Mouse (Mus musculus) liver, embryonic 15.5 days (tissue): ENCODE measurements around the gene Atp5e. TPM values are rescaled to one million over a fixed set of nuclear protein-coding genes. Genes with fewer than 3 reads are reported as not detected.

Experiments used
- ATAC-seq: fragments of 200-750 bp; cut with Nextera tagmentation; 2 replicates; pipeline ENCODE4 v1.8.0; 2017; ENCODE audit warnings: moderate number of reproducible peaks, mild to moderate bottlenecking, moderate library complexity; ENCODE audit not compliant: insufficient read depth
- H3K27ac ChIP-seq: fragments of 300-500 bp; sonication (generic); replicated peaks from 2 replicates; pipeline ENCODE4 v1.5.1; 2015; ENCODE audit warnings: mild to moderate bottlenecking, inconsistent platforms
- H3K27me3 ChIP-seq: fragments of 300-500 bp; sonication (generic); 2 replicates; pipeline ENCODE4 v1.6.1; 2015; ENCODE audit warnings: mild to moderate bottlenecking, inconsistent platforms
- H3K36me3 ChIP-seq: fragments of 300-500 bp; sonication (generic); replicated peaks from 2 replicates; pipeline ENCODE4 v1.6.1; 2015; ENCODE audit warnings: moderate library complexity, mild to moderate bottlenecking, inconsistent platforms
- H3K4me1 ChIP-seq: fragments of 300-500 bp; sonication (generic); replicated peaks from 2 replicates; pipeline ENCODE4 v1.6.1; 2015; ENCODE audit warnings: inconsistent platforms
- H3K4me2 ChIP-seq: fragments of 300-500 bp; sonication (generic); 2 replicates; pipeline ENCODE4 v1.6.1; 2015; ENCODE audit warnings: moderate library complexity, mild to moderate bottlenecking, inconsistent platforms
- H3K4me3 ChIP-seq: fragments of 300-500 bp; sonication (generic); replicated peaks from 2 replicates; pipeline ENCODE4 v1.5.1; 2015; ENCODE audit warnings: mild to moderate bottlenecking, inconsistent platforms
- H3K9ac ChIP-seq: fragments of 300-500 bp; sonication (generic); 2 replicates; pipeline ENCODE4 v1.6.1; 2015; ENCODE audit warnings: moderate library complexity, mild to moderate bottlenecking, inconsistent platforms
- H3K9me3 ChIP-seq: fragments of 300-500 bp; sonication (generic); replicated peaks from 2 replicates; pipeline ENCODE4 v1.6.1; 2016; ENCODE audit warnings: inconsistent platforms
- WGBS: fragments of 180-500 bp; shearing (Covaris S2); methylation state at CpG from one replicate; pipeline ENCODE4 v1.1.7; 2015; ENCODE audit warnings: mixed read lengths; ENCODE audit not compliant: insufficient replicate concordance; 5-methylcytosine and 5-hydroxymethylcytosine counted together
- polyA plus RNA-seq: library from polyadenylated mRNA; unstranded; fragments of >200 nt; fragmentation: Nextera tagmentation; extraction: Ambion mirVana; gene quantifications from 2 replicates; pipeline ENCODE4 v1.2.1, GENCODE M21; 2015

The Atp5e gene
- polyA plus RNA-seq, 1 experiment from 2014 or later = 380 TPM

GRCm38 (mm10) chr2:174415001-174415730 is 48.7 kb downstream of the Atp5e start:
- H3K9ac ChIP-seq = no peak overlapping the region
- WGBS = 31% methylated on average over 18 of the region's 18 CpGs

GRCm38 (mm10) chr2:174413127-174413526 is 50.8 kb downstream of the Atp5e start:
- Histone ChIP-seq H3K9ac (no peak overlapping the region), H3K4me3 (no peak overlapping the region), H3K27me3 (peaks cover 2% of the 10 kb centered on the region; the same call in 1 of the 2 replicates), H3K4me1 (peaks cover 33% of the 10 kb centered on the region), H3K4me2 (no peak overlapping the region), H3K36me3 (peaks cover 5% of the 10 kb centered on the region; the same call in 1 of the 2 replicates), H3K9me3 (no peaks in the 10 kb centered on the region), H3K27ac (no peak overlapping the region)
- 60% methylated on average over 7 of the region's 7 CpGs for WGBS
- ATAC-seq = no peak

More at GRCm38 (mm10) chr2:174415001-174415730, 48.7 kb downstream of the Atp5e start:
- no peak overlapping the region for H3K27ac ChIP-seq
- peaks cover 14% of the 10 kb centered on the region for H3K36me3 ChIP-seq
- H3K4me1 ChIP-seq = peaks cover 27% of the 10 kb centered on the region
- H3K9me3 ChIP-seq = no peaks in the 10 kb centered on the region
- ATAC-seq = no peak
- H3K4me3 ChIP-seq = peak overlapping the region; percentile 92
- peak overlapping the region; percentile 80 for H3K4me2 ChIP-seq
- H3K27me3 ChIP-seq = no peaks in the 10 kb centered on the region; the same call in 1 of the 2 replicates

Other genes starting within 250 kb of the Atp5e start
- 323 and 336 TPM in 2 replicates for gene Gnas, start 179.8 kb downstream of the Atp5e start, polyA plus RNA-seq
- gene Gm20721, start 117.4 kb downstream of the Atp5e start, polyA plus RNA-seq = 49.2 and 59.3 TPM in 2 replicates
- 71.7 and 79.6 TPM in 2 replicates for gene Nelfcd, start 48.3 kb downstream of the Atp5e start, polyA plus RNA-seq
- gene Ctsz, start 25.1 kb downstream of the Atp5e start, polyA plus RNA-seq = 122 and 142 TPM in 2 replicates
- gene Tubb1, start 13.4 kb downstream of the Atp5e start, polyA plus RNA-seq = 23.9 and 26.9 TPM in 2 replicates
- gene Prelid3b, start 9.0 kb upstream of the Atp5e start, polyA plus RNA-seq = 79.4 and 79.5 TPM in 2 replicates
- 0.01 and 0.02 TPM in 2 replicates for gene Zfp831, start 179.4 kb upstream of the Atp5e start, polyA plus RNA-seq